Mouse (Mus musculus) bone marrow macrophage, adult 2 months (primary cell): ENCODE measurements around the gene Tspan9.

Experiments
- CTCF ChIP-seq: IDR thresholded peaks from 2 replicates; pipeline ENCODE4 v1.5.1; 2012; ENCODE audit warnings: low read depth, mild to moderate bottlenecking, low read length, moderate library complexity
- POLR2A ChIP-seq: IDR thresholded peaks from 2 replicates; pipeline ENCODE4 v1.6.1; 2012; ENCODE audit warnings: mild to moderate bottlenecking, low read depth, low read length, borderline replicate concordance

DNA sequence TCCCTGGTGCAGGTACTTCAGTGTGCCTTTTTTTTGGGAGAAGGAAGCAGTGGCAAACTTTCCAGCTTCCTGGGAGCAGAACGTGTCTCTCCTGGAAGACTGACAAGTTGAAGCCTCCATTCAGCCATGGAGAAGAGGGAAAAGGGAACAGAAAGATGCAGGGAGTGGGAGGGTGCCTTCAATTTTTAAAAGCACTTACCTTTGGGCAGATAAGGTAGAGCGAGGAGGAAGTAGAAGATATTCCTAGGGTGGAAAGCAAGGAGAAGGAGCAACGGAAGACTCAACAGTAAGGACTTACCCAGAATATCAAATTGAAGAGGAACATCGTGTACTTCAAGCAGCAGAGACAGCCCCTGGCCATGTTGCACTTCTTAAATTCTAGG is 109.5 kb downstream of the Tspan9 start:
- TF ChIP-seq CTCF (no peak), POLR2A (no peak)
